Mouse (Mus musculus): ENCODE results near the gene Olfr825. TPM values are rescaled to one million over a fixed set of nuclear protein-coding genes. Genes with fewer than 3 reads are reported as not detected.
"Not testable (repeated sequence)": the region's sequence is repeated elsewhere in the genome, so short reads cannot be mapped to it uniquely, and the experiment has no call there.

The Olfr825 gene
- total RNA-seq (2014; rRNA removed; ENCODE audit: low replicate concordance): not detected in 2 replicates
- not detected in 2 replicates for polyA plus RNA-seq (2015; fragmentation: Nextera tagmentation; extraction: Ambion mirVana)

GRCm38 (mm10) chr10:130166666-130167065 lies at the start of gene Olfr825:
TSS of gene Olfr825 (minus strand) at chr10:130166766.
- H3K36me3 ChIP-seq (replicated peaks; ENCODE audit: control insufficient read depth, insufficient read depth, low read length): no peaks in the 10 kb centered on the region
- no peak for ATAC-seq (ENCODE audit: insufficient read depth, low read depth)
- no peak within 1 kb of the TSS for H3K9ac ChIP-seq (replicated peaks; ENCODE audit: low read depth, low read length)
- no peak within 1 kb of the TSS for H3K4me2 ChIP-seq (ENCODE audit: low read depth, low read length)
- H3K4me1 ChIP-seq (ENCODE audit: control insufficient read depth, insufficient read depth): no peaks in the 10 kb centered on the region
- DNase-seq (ENCODE audit: low spot score): no peak
- H3K9me3 ChIP-seq (replicated peaks; ENCODE audit: control insufficient read depth, low read length): no peaks in the 10 kb centered on the region
- H3K27ac ChIP-seq (ENCODE audit: low read depth): no peak within 1 kb of the TSS
- TF ChIP-seq EP300 (IDR thresholded peaks at IDR 0.05; ENCODE audit: low read depth): no peak
- no peak for TF ChIP-seq CTCF (IDR thresholded peaks at IDR 0.05; ENCODE audit: low read depth)
- no peaks in the 10 kb centered on the region for H3K27me3 ChIP-seq (ENCODE audit: control insufficient read depth, insufficient read depth, low read length)
- no peak within 1 kb of the TSS for H3K4me3 ChIP-seq (ENCODE audit: low read depth, low read length)

- 68% methylated on average over 1 of the region's 1 CpGs for WGBS
- H3K4me1 ChIP-seq (ENCODE audit: control insufficient read depth, insufficient read depth): no peaks in the 10 kb centered on the region
- no peak within 1 kb of the TSS for H3K4me3 ChIP-seq (ENCODE audit: low read depth, low read length)
- no peak for TF ChIP-seq CTCF (IDR thresholded peaks at IDR 0.05; ENCODE audit: low read depth)
- no peaks in the 10 kb centered on the region for H3K27me3 ChIP-seq (ENCODE audit: control insufficient read depth, insufficient read depth, low read length)
- DNase-seq (ENCODE audit: low spot score) (no peak), ATAC-seq (ENCODE audit: insufficient read depth, low read depth) (no peak)
- H3K27ac ChIP-seq (ENCODE audit: low read depth): no peak within 1 kb of the TSS
- H3K9me3 ChIP-seq (replicated peaks; ENCODE audit: control insufficient read depth, low read length): no peaks in the 10 kb centered on the region
- no peak within 1 kb of the TSS for H3K9ac ChIP-seq (replicated peaks; ENCODE audit: low read depth, low read length)
- H3K36me3 ChIP-seq (replicated peaks; ENCODE audit: control insufficient read depth, insufficient read depth, low read length): no peaks in the 10 kb centered on the region
- no peak within 1 kb of the TSS for H3K4me2 ChIP-seq (ENCODE audit: low read depth, low read length)
Observed at GRCm38 (mm10) chr10:130214303-130214702, 47.7 kb upstream of the Olfr825 start, which contains the start of gene Olfr827. TSS of gene Olfr827 (minus strand) at chr10:130214403.

DNA sequence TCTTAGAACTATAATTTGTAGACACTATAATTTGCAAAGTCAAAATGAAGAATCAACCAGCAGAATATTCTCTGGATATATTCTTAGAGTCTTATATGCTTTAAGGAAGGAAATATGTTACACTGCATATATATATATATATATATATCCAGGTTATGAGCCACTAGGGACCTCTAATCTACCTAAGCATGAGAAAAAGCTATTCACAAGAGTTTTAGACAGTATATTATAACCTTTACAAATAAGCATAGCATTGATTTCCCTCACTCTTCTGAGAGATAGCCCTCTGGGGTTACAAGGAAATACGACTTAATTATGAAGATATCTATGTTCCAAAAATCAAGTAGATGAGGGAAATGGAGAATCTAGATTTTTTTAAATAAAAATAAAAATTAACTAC lies 17.5 kb upstream of the Olfr825 start, which contains the start of gene Olfr826:
Gene Olfr826 (minus strand): TSS at position 101 of the 400 bp plus-strand sequence.
- ATAC-seq (ENCODE audit: insufficient read depth, low read depth): no peak
- H3K4me3 ChIP-seq (ENCODE audit: low read depth, low read length): no peak within 1 kb of the TSS
- no peak for DNase-seq (ENCODE audit: low spot score)
- no peak within 1 kb of the TSS for H3K9ac ChIP-seq (replicated peaks; ENCODE audit: low read depth, low read length)
- no peaks in the 10 kb centered on the region for H3K9me3 ChIP-seq (replicated peaks; ENCODE audit: control insufficient read depth, low read length)
- no peaks in the 10 kb centered on the region for H3K36me3 ChIP-seq (replicated peaks; ENCODE audit: control insufficient read depth, insufficient read depth, low read length)
- no peak within 1 kb of the TSS for H3K27ac ChIP-seq (ENCODE audit: low read depth)
- H3K27me3 ChIP-seq (ENCODE audit: control insufficient read depth, insufficient read depth, low read length): no peaks in the 10 kb centered on the region
- no peak within 1 kb of the TSS for H3K4me2 ChIP-seq (ENCODE audit: low read depth, low read length)
- no peaks in the 10 kb centered on the region for H3K4me1 ChIP-seq (ENCODE audit: control insufficient read depth, insufficient read depth)
- 49% methylated on average over 1 of the region's 1 CpGs for WGBS
- TF ChIP-seq EP300 (IDR thresholded peaks at IDR 0.05; ENCODE audit: low read depth) (no peak), CTCF (IDR thresholded peaks at IDR 0.05; ENCODE audit: low read depth) (no peak)

GRCm38 (mm10) chr10:130165196-130165595 lies 1.4 kb downstream of the Olfr825 start:
- Histone ChIP-seq H3K9ac (replicated peaks; ENCODE audit: low read depth, low read length) (no peak overlapping the region), H3K4me2 (ENCODE audit: low read depth, low read length) (no peak overlapping the region), H3K4me3 (ENCODE audit: low read depth, low read length) (no peak overlapping the region), H3K9me3 (replicated peaks; ENCODE audit: control insufficient read depth, low read length) (no peaks in the 10 kb centered on the region), H3K27me3 (ENCODE audit: control insufficient read depth, insufficient read depth, low read length) (no peaks in the 10 kb centered on the region), H3K27ac (ENCODE audit: low read depth) (no peak overlapping the region), H3K4me1 (ENCODE audit: control insufficient read depth, insufficient read depth) (no peaks in the 10 kb centered on the region), H3K36me3 (replicated peaks; ENCODE audit: control insufficient read depth, insufficient read depth, low read length) (no peaks in the 10 kb centered on the region)
- no peak for DNase-seq (ENCODE audit: low spot score)
- no peak for ATAC-seq (ENCODE audit: insufficient read depth, low read depth)
- TF ChIP-seq CTCF (IDR thresholded peaks at IDR 0.05; ENCODE audit: low read depth): no peak
- TF ChIP-seq EP300 (IDR thresholded peaks at IDR 0.05; ENCODE audit: low read depth): no peak

DNA sequence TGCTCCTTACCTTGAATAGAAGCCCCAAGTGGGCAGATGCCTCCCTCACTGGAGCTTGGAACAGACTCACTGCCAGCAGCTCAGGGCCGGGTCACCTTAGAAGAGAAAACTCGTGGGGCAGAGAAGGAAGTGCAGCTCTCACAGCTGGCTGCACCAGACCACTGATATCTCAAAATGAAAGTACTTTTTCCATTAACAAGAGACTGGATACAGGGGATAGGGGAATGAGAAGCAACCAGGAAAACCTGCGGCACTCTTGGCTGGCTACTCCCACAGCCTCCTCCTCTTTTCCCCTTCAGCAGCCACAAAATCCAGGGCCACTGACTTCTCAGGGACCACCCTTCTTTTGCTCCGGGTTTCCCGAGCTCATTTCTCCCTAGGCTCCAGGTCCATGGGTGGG lies 22.4 kb downstream of the Olfr825 start:
- ATAC-seq (ENCODE audit: insufficient read depth, low read depth): no peak
- Histone ChIP-seq H3K27ac (ENCODE audit: low read depth) (no peak overlapping the region), H3K4me1 (ENCODE audit: control insufficient read depth, insufficient read depth) (no peaks in the 10 kb centered on the region), H3K9ac (replicated peaks; ENCODE audit: low read depth, low read length) (no peak overlapping the region), H3K4me3 (ENCODE audit: low read depth, low read length) (no peak overlapping the region), H3K9me3 (replicated peaks; ENCODE audit: control insufficient read depth, low read length) (no peaks in the 10 kb centered on the region), H3K36me3 (replicated peaks; ENCODE audit: control insufficient read depth, insufficient read depth, low read length) (no peaks in the 10 kb centered on the region), H3K27me3 (ENCODE audit: control insufficient read depth, insufficient read depth, low read length) (no peaks in the 10 kb centered on the region), H3K4me2 (ENCODE audit: low read depth, low read length) (no peak overlapping the region)
- no peak for DNase-seq (ENCODE audit: low spot score)
- TF ChIP-seq EP300 (IDR thresholded peaks at IDR 0.05; ENCODE audit: low read depth) (no peak), CTCF (IDR thresholded peaks at IDR 0.05; ENCODE audit: low read depth) (no peak)
- WGBS: 67% methylated on average over 5 of the region's 5 CpGs

GRCm38 (mm10) chr10:130142481-130142880 lies 24.1 kb downstream of the Olfr825 start:
- not testable (repeated sequence) for H3K36me3 ChIP-seq (replicated peaks; ENCODE audit: control insufficient read depth, insufficient read depth, low read length); DNase-seq (ENCODE audit: low spot score); ATAC-seq (ENCODE audit: insufficient read depth, low read depth); H3K27me3 ChIP-seq (ENCODE audit: control insufficient read depth, insufficient read depth, low read length); H3K27ac ChIP-seq (ENCODE audit: low read depth); H3K4me2 ChIP-seq (ENCODE audit: low read depth, low read length); H3K4me3 ChIP-seq (ENCODE audit: low read depth, low read length); H3K4me1 ChIP-seq (ENCODE audit: control insufficient read depth, insufficient read depth); H3K9ac ChIP-seq (replicated peaks; ENCODE audit: low read depth, low read length); H3K9me3 ChIP-seq (replicated peaks; ENCODE audit: control insufficient read depth, low read length)
- WGBS: 53% methylated on average over 5 of the region's 5 CpGs
